Mouse (Mus musculus) MEL (cell line): ENCODE measurements at regions not wholly inside any gene's neighbourhood (a gene's known extent, or its start where the extent isn't known, plus 50 kb on each side); places are given as distances from the start of the nearest gene placed in this dataset.

Source experiments
- DNase-seq: peaks from one replicate; pipeline ENCODE4 v3.0.0; 2011; ENCODE audit warnings: low read depth, low spot score
- H3K27ac ChIP-seq: 2 replicates; pipeline ENCODE4 v1.5.1; 2012; ENCODE audit warnings: low read depth, mild to moderate bottlenecking, control low read depth, low read length, moderate library complexity; ENCODE audit not compliant: control insufficient read depth
- H3K27me3 ChIP-seq, 2 experiments: fragments of 150-350 bp in 1 of 2; sonication (generic) in 1 of 2; 2 replicates each; pipeline ENCODE4 v1.6.1; 2012; ENCODE audit warnings: low read length in 2 of 2, mild to moderate bottlenecking in 2 of 2, improper control_type of control experiment in 1 of 2, moderate library complexity in 1 of 2; ENCODE audit not compliant: insufficient read depth in 2 of 2, control insufficient read depth in 1 of 2
- H3K36me3 ChIP-seq, 2 experiments: 2 replicates each; pipeline ENCODE4 v1.6.1; 2012 to 2014; ENCODE audit warnings: low read length in 2 of 2, improper control_type of control experiment in 1 of 2, inconsistent platforms in 1 of 2, mild to moderate bottlenecking in 1 of 2; ENCODE audit not compliant: insufficient read depth in 2 of 2, control insufficient read depth in 1 of 2
- H3K4me1 ChIP-seq, 2 experiments: fragments of 150-350 bp in 1 of 2; sonication (generic) in 1 of 2; 2 replicates each; pipeline ENCODE4 v1.6.1; 2012; ENCODE audit warnings: low read length in 2 of 2, improper control_type of control experiment in 1 of 2, mild to moderate bottlenecking in 1 of 2; ENCODE audit not compliant: insufficient read depth in 2 of 2, control insufficient read depth in 1 of 2
- H3K4me3 ChIP-seq, 2 experiments: fragments of 150-350 bp in 1 of 2; sonication (generic) in 1 of 2; 2 replicates each; pipeline ENCODE4 v1.5.1; 2012; ENCODE audit warnings: low read depth in 2 of 2, low read length in 2 of 2, mild to moderate bottlenecking in 2 of 2, moderate library complexity in 2 of 2, control low read depth in 1 of 2, improper control_type of control experiment in 1 of 2; ENCODE audit not compliant: control insufficient read depth in 1 of 2, insufficient read depth in 1 of 2
- H3K79me2 ChIP-seq: 2 replicates; pipeline ENCODE4 v1.6.1; 2012; ENCODE audit warnings: mild to moderate bottlenecking, low read length, moderate library complexity; ENCODE audit not compliant: control insufficient read depth, poor library complexity, insufficient read depth
- H3K9ac ChIP-seq: 2 replicates; pipeline ENCODE4 v1.6.1; 2012; ENCODE audit warnings: low read depth, mild to moderate bottlenecking, control low read depth, low read length, moderate library complexity; ENCODE audit not compliant: control insufficient read depth, poor library complexity, severe bottlenecking
- H3K9me3 ChIP-seq: fragments of 150-350 bp; sonication (generic); replicated peaks from 2 replicates; pipeline ENCODE4 v1.6.1; 2012; ENCODE audit warnings: mild to moderate bottlenecking, low read length, improper control_type of control experiment, moderate library complexity; ENCODE audit not compliant: insufficient read depth
- BHLHE40 ChIP-seq: IDR thresholded peaks from 2 replicates; pipeline ENCODE4 v1.6.1; 2012; ENCODE audit warnings: low read depth, mild to moderate bottlenecking, inconsistent platforms, low read length, improper control_type of control experiment, borderline replicate concordance
- CHD2 ChIP-seq: IDR thresholded peaks from 2 replicates; pipeline ENCODE4 v1.6.1; 2011; ENCODE audit warnings: low read length, improper control_type of control experiment
- CTCF ChIP-seq, 3 experiments: IDR thresholded peaks in 2 of 3; conservative IDR thresholded peaks in 1 of 3; 2 replicates each; pipeline ENCODE4 v1.5.1; 2011 to 2012; ENCODE audit warnings: low read length in 3 of 3, low read depth in 2 of 3, mild to moderate bottlenecking in 2 of 3, improper control_type of control experiment in 1 of 3, inconsistent platforms in 1 of 3, mixed read lengths in 1 of 3, moderate library complexity in 1 of 3; ENCODE audit not compliant: control insufficient read depth in 1 of 3, insufficient read depth in 1 of 3, poor library complexity in 1 of 3, severe bottlenecking in 1 of 3
- GATA1 ChIP-seq: IDR thresholded peaks from 2 replicates; pipeline ENCODE4 v1.6.1; 2011; ENCODE audit warnings: low read depth, low read length, improper control_type of control experiment
- JUND ChIP-seq: IDR thresholded peaks from 2 replicates; pipeline ENCODE4 v1.6.1; 2011; ENCODE audit warnings: low read depth, mild to moderate bottlenecking, improper control_type of control experiment, low read length
- KAT2A ChIP-seq: conservative IDR thresholded peaks from 2 replicates; pipeline ENCODE4 v1.6.1; 2012; ENCODE audit warnings: low read depth, low read length, improper control_type of control experiment, inconsistent platforms
- MAFK ChIP-seq: IDR thresholded peaks from 2 replicates; pipeline ENCODE4 v1.6.1; 2011; ENCODE audit warnings: low read depth, mild to moderate bottlenecking, low read length, improper control_type of control experiment, borderline replicate concordance
- MAZ ChIP-seq: IDR thresholded peaks from 2 replicates; pipeline ENCODE4 v1.6.1; 2012; ENCODE audit warnings: low read depth, mild to moderate bottlenecking, inconsistent platforms, low read length, improper control_type of control experiment
- MYB ChIP-seq: IDR thresholded peaks from 2 replicates; pipeline ENCODE4 v1.6.1; 2011; ENCODE audit warnings: mild to moderate bottlenecking, low read depth, low read length, improper control_type of control experiment
- NELFE ChIP-seq: IDR thresholded peaks from 2 replicates; pipeline ENCODE4 v1.6.1; 2011; ENCODE audit warnings: low read depth, low read length, improper control_type of control experiment
- POLR2A ChIP-seq, 2 experiments: IDR thresholded peaks; 2 replicates each; pipeline ENCODE4 v1.6.1; 2011 to 2012; ENCODE audit warnings: low read length in 2 of 2, mild to moderate bottlenecking in 2 of 2, control low read depth in 1 of 2, improper control_type of control experiment in 1 of 2, low read depth in 1 of 2, moderate library complexity in 1 of 2; ENCODE audit not compliant: control insufficient read depth in 1 of 2, insufficient read depth in 1 of 2, poor library complexity in 1 of 2
- POLR2AphosphoS2 ChIP-seq: IDR thresholded peaks from 2 replicates; pipeline ENCODE4 v1.6.1; 2011; ENCODE audit warnings: low read length, improper control_type of control experiment
- RAD21 ChIP-seq: IDR thresholded peaks from 2 replicates; pipeline ENCODE4 v1.6.1; 2011; ENCODE audit warnings: mild to moderate bottlenecking, low read depth, low read length, improper control_type of control experiment
- SMC3 ChIP-seq: IDR thresholded peaks from 2 replicates; pipeline ENCODE4 v1.6.1; 2011; ENCODE audit warnings: low read depth, low read length, improper control_type of control experiment
- TAL1 ChIP-seq: IDR thresholded peaks from 2 replicates; pipeline ENCODE4 v1.6.1; 2012; ENCODE audit warnings: mild to moderate bottlenecking, inconsistent platforms, low read length, moderate library complexity, mixed read lengths
- UBTF ChIP-seq: IDR thresholded peaks from 2 replicates; pipeline ENCODE4 v1.6.1; 2012; ENCODE audit warnings: low read depth, mild to moderate bottlenecking, inconsistent platforms, low read length, improper control_type of control experiment, moderate library complexity, borderline replicate concordance; ENCODE audit not compliant: insufficient read depth
- USF1 ChIP-seq: IDR thresholded peaks from 2 replicates; pipeline ENCODE4 v1.6.1; 2014; ENCODE audit warnings: low read depth, mild to moderate bottlenecking, inconsistent platforms, low read length, improper control_type of control experiment, moderate library complexity
- ZC3H11A ChIP-seq: IDR thresholded peaks from 2 replicates; pipeline ENCODE4 v1.6.1; 2012; ENCODE audit warnings: low read depth, mild to moderate bottlenecking, inconsistent platforms, low read length, improper control_type of control experiment

DNA sequence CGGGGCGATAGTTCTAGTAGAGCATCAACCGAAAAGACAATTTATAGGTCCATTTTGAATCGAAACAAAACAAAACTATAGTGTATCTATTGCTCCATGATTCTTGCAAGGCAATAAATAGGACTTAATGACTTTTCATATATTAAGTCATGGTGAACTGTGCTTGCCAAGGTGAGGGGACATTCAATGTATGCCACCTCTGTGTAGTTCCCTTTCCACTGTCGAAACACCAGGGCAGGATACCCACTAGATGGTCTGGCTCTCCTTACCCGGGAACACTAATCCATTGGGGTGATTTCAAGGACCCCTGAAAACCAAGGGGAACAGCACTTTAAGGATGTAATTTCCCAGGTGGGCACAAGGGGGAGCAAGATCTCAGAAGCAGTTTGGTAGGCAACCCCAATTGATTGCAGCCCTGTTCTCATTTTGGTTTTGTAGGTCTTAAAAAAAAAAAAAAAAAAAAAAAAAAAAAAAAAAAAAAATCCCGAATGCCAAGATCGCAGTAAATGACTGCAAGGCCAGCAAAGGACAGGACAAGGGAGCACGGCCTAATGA lies 96.9 kb upstream of the L3mbtl4 start:
- no peaks in the 10 kb centered on the region for H3K27me3 ChIP-seq
- no peak overlapping the region for H3K9ac ChIP-seq
- H3K4me3 ChIP-seq: no peak overlapping the region
- no peak overlapping the region for H3K27ac ChIP-seq
- no peak for TF ChIP-seq MAZ
- TF ChIP-seq SMC3: peak; percentile 42
- peak; percentile 29 to 36 (median 33); a peak in 4 of 6 replicates for TF ChIP-seq CTCF (IDR thresholded peaks at IDR 0.05 in 2 of 3, conservative IDR thresholded peaks at IDR 0.05 in 1 of 3; ENCODE audit: control insufficient read depth in 1 of 3, insufficient read depth in 1 of 3, low read depth in 2 of 3, low read length in 3 of 3, poor library complexity in 1 of 3, severe bottlenecking in 1 of 3)
- no peaks in the 10 kb centered on the region for H3K9me3 ChIP-seq
- no peaks in the 10 kb centered on the region for H3K4me1 ChIP-seq
- DNase-seq: peak; percentile 27
- H3K36me3 ChIP-seq: no peaks in the 10 kb centered on the region
- no peaks in the 10 kb centered on the region for H3K79me2 ChIP-seq

GRCm38 (mm10) chr17:68177835-68178234 lies 95.8 kb upstream of the L3mbtl4 start:
- Histone ChIP-seq H3K9me3 (no peaks in the 10 kb centered on the region), H3K27ac (no peak overlapping the region), H3K36me3 (no peaks in the 10 kb centered on the region), H3K79me2 (no peaks in the 10 kb centered on the region), H3K27me3 (no peaks in the 10 kb centered on the region), H3K4me3 (no peak overlapping the region), H3K4me1 (no peaks in the 10 kb centered on the region), H3K9ac (no peak overlapping the region)
- DNase-seq: no peak
- TF ChIP-seq SMC3 (0 out of 2 replicates have a peak, but pooled peaks have one; percentile 7), CHD2 (no peak), UBTF (no peak), CTCF (IDR thresholded peaks at IDR 0.05 in 2 of 3, conservative IDR thresholded peaks at IDR 0.05 in 1 of 3; ENCODE audit: control insufficient read depth in 1 of 3, insufficient read depth in 1 of 3, low read depth in 2 of 3, low read length in 3 of 3, poor library complexity in 1 of 3, severe bottlenecking in 1 of 3) (peak in 2 of 3 experiments; percentile 3 to 5; a peak in 1 of 6 replicates)

- no peaks in the 10 kb centered on the region for H3K79me2 ChIP-seq
Observed at GRCm38 (mm10) chr17:68185385-68185784, 88.2 kb upstream of the L3mbtl4 start.

More at GRCm38 (mm10) chr17:68185385-68185784, 88.2 kb upstream of the L3mbtl4 start:
- Histone ChIP-seq H3K4me3 (no peak overlapping the region), H3K27ac (no peak overlapping the region), H3K9me3 (no peaks in the 10 kb centered on the region), H3K4me1 (no peaks in the 10 kb centered on the region), H3K36me3 (no peaks in the 10 kb centered on the region), H3K27me3 (no peaks in the 10 kb centered on the region), H3K9ac (no peak overlapping the region)
- no peak for DNase-seq
- no peak for TF ChIP-seq UBTF
- TF ChIP-seq KAT2A: no peak
- TF ChIP-seq JUND: no peak
- no peak for TF ChIP-seq BHLHE40
- no peak for TF ChIP-seq CTCF (IDR thresholded peaks at IDR 0.05 in 2 of 3, conservative IDR thresholded peaks at IDR 0.05 in 1 of 3; ENCODE audit: control insufficient read depth in 1 of 3, insufficient read depth in 1 of 3, low read depth in 2 of 3, low read length in 3 of 3, poor library complexity in 1 of 3, severe bottlenecking in 1 of 3)
- TF ChIP-seq GATA1: no peak
- TF ChIP-seq RAD21: no peak
- no peak for TF ChIP-seq TAL1
- TF ChIP-seq MYB: no peak
- no peak for TF ChIP-seq POLR2AphosphoS2
- TF ChIP-seq USF1: no peak
- TF ChIP-seq POLR2A (IDR thresholded peaks at IDR 0.05; ENCODE audit: control insufficient read depth in 1 of 2, insufficient read depth in 1 of 2, low read depth in 1 of 2, low read length in 2 of 2, poor library complexity in 1 of 2): no peak
- no peak for TF ChIP-seq ZC3H11A
- TF ChIP-seq MAFK: no peak
- TF ChIP-seq NELFE: no peak
